Mouse (Mus musculus): Measurements from ENCODE around the gene Tfcp2. TPM values are rescaled to one million over a fixed set of nuclear protein-coding genes. Genes with fewer than 3 reads are reported as not detected.
"Not testable (repeated sequence)": the region's sequence is repeated elsewhere in the genome, so short reads cannot be mapped to it uniquely, and the experiment has no call there.

The Tfcp2 gene
- polyA plus RNA-seq, 1 experiment from 2014 or later: 10.9 TPM

- Histone ChIP-seq H3K79me2 (ENCODE audit: inconsistent target) (no peaks in the 10 kb centered on the region), H3K4me3 (ENCODE audit: inconsistent target) (no peak overlapping the region), H3K36me3 (ENCODE audit: inconsistent target) (no peaks in the 10 kb centered on the region), H3K27ac (no peak overlapping the region)
- WGBS (ENCODE audit: missing documents): 88% methylated on average over 6 of the region's 6 CpGs
Measured at GRCm38 (mm10) chr15:100576810-100577209, 25.0 kb upstream of the Tfcp2 start.

GRCm38 (mm10) chr15:100576392-100576791, 24.6 kb upstream of the Tfcp2 start:
- no peaks in the 10 kb centered on the region for H3K36me3 ChIP-seq (ENCODE audit: inconsistent target)
- H3K27ac ChIP-seq: no peak overlapping the region
- H3K4me3 ChIP-seq (ENCODE audit: inconsistent target): no peak overlapping the region
- no peaks in the 10 kb centered on the region for H3K79me2 ChIP-seq (ENCODE audit: inconsistent target)
- 88% methylated on average over 6 of the region's 6 CpGs for WGBS (ENCODE audit: missing documents)

GRCm38 (mm10) chr15:100575366-100575765, 23.6 kb upstream of the Tfcp2 start:
- H3K36me3 ChIP-seq (ENCODE audit: inconsistent target): no peaks in the 10 kb centered on the region
- H3K4me3 ChIP-seq (ENCODE audit: inconsistent target): no peak overlapping the region
- 84% methylated on average over 12 of the region's 12 CpGs for WGBS (ENCODE audit: missing documents)
- no peak overlapping the region for H3K27ac ChIP-seq
- H3K79me2 ChIP-seq (ENCODE audit: inconsistent target): no peaks in the 10 kb centered on the region

- Histone ChIP-seq H3K4me3 (ENCODE audit: inconsistent target) (no peak overlapping the region), H3K36me3 (ENCODE audit: inconsistent target) (no peaks in the 10 kb centered on the region), H3K79me2 (ENCODE audit: inconsistent target) (no peaks in the 10 kb centered on the region), H3K27ac (no peak overlapping the region)
- WGBS (ENCODE audit: missing documents): 97% methylated on average over 2 of the region's 2 CpGs
Measured at GRCm38 (mm10) chr15:100574378-100574777, 22.6 kb upstream of the Tfcp2 start.

GRCm38 (mm10) chr15:100573946-100574345, 22.1 kb upstream of the Tfcp2 start:
- H3K27ac ChIP-seq: no peak overlapping the region
- H3K4me3 ChIP-seq (ENCODE audit: inconsistent target): no peak overlapping the region
- H3K36me3 ChIP-seq (ENCODE audit: inconsistent target): no peaks in the 10 kb centered on the region
- no peaks in the 10 kb centered on the region for H3K79me2 ChIP-seq (ENCODE audit: inconsistent target)
- WGBS (ENCODE audit: missing documents): 49% methylated on average over 6 of the region's 6 CpGs

- no peaks in the 10 kb centered on the region for H3K36me3 ChIP-seq (ENCODE audit: inconsistent target)
- H3K27ac ChIP-seq: no peak overlapping the region
- no peaks in the 10 kb centered on the region for H3K79me2 ChIP-seq (ENCODE audit: inconsistent target)
- H3K4me3 ChIP-seq (ENCODE audit: inconsistent target): no peak overlapping the region
- WGBS (ENCODE audit: missing documents): 86% methylated on average over 3 of the region's 3 CpGs
Measured at GRCm38 (mm10) chr15:100569239-100569638, 17.4 kb upstream of the Tfcp2 start.

GRCm38 (mm10) chr15:100566531-100566930, 14.7 kb upstream of the Tfcp2 start:
- H3K36me3 ChIP-seq (ENCODE audit: inconsistent target): no peaks in the 10 kb centered on the region
- no peak overlapping the region for H3K4me3 ChIP-seq (ENCODE audit: inconsistent target)
- no peaks in the 10 kb centered on the region for H3K79me2 ChIP-seq (ENCODE audit: inconsistent target)
- WGBS (ENCODE audit: missing documents): 95% methylated on average over 2 of the region's 2 CpGs
- no peak overlapping the region for H3K27ac ChIP-seq

- H3K4me3 ChIP-seq (ENCODE audit: inconsistent target): no peak overlapping the region
- H3K36me3 ChIP-seq (ENCODE audit: inconsistent target): no peaks in the 10 kb centered on the region
- no peaks in the 10 kb centered on the region for H3K79me2 ChIP-seq (ENCODE audit: inconsistent target)
- 81% methylated on average over 5 of the region's 5 CpGs for WGBS (ENCODE audit: missing documents)
- H3K27ac ChIP-seq: no peak overlapping the region
Measured at GRCm38 (mm10) chr15:100557705-100558433, 6.1 kb upstream of the Tfcp2 start.

- Histone ChIP-seq H3K79me2 (ENCODE audit: inconsistent target) (no peaks in the 10 kb centered on the region), H3K27ac (no peak overlapping the region), H3K4me3 (ENCODE audit: inconsistent target) (no peak overlapping the region), H3K36me3 (ENCODE audit: inconsistent target) (no peaks in the 10 kb centered on the region)
- WGBS (ENCODE audit: missing documents): 88% methylated on average over 9 of the region's 9 CpGs
Measured at GRCm38 (mm10) chr15:100556378-100556777, 4.6 kb upstream of the Tfcp2 start.

GRCm38 (mm10) chr15:100555965-100556364, 4.2 kb upstream of the Tfcp2 start:
- 77% methylated on average over 5 of the region's 5 CpGs for WGBS (ENCODE audit: missing documents)
- H3K27ac ChIP-seq: no peak overlapping the region
- H3K4me3 ChIP-seq (ENCODE audit: inconsistent target): no peak overlapping the region
- no peaks in the 10 kb centered on the region for H3K79me2 ChIP-seq (ENCODE audit: inconsistent target)
- no peaks in the 10 kb centered on the region for H3K36me3 ChIP-seq (ENCODE audit: inconsistent target)

- Histone ChIP-seq H3K36me3 (ENCODE audit: inconsistent target) (no peaks in the 10 kb centered on the region), H3K4me3 (ENCODE audit: inconsistent target) (no peak overlapping the region), H3K27ac (no peak overlapping the region), H3K79me2 (ENCODE audit: inconsistent target) (peaks cover 11% of the 10 kb centered on the region; the same call in 1 of the 2 replicates)
- WGBS (ENCODE audit: missing documents): 94% methylated on average over 4 of the region's 4 CpGs
Measured at GRCm38 (mm10) chr15:100550280-100550679, 1.5 kb downstream of the Tfcp2 start.

- 86% methylated on average over 4 of the region's 14 CpGs for WGBS (ENCODE audit: missing documents)
- not testable (repeated sequence) for H3K36me3 ChIP-seq (ENCODE audit: inconsistent target); H3K4me3 ChIP-seq (ENCODE audit: inconsistent target); H3K27ac ChIP-seq; H3K79me2 ChIP-seq (ENCODE audit: inconsistent target)
Measured at GRCm38 (mm10) chr15:100543651-100544030, 8.2 kb downstream of the Tfcp2 start.

GRCm38 (mm10) chr15:100542876-100543650, 8.7 kb downstream of the Tfcp2 start:
- not testable (repeated sequence) for H3K27ac ChIP-seq; H3K79me2 ChIP-seq (ENCODE audit: inconsistent target); H3K4me3 ChIP-seq (ENCODE audit: inconsistent target); H3K36me3 ChIP-seq (ENCODE audit: inconsistent target)
- WGBS (ENCODE audit: missing documents): 93% methylated on average over 20 of the region's 28 CpGs

- no peak overlapping the region for H3K4me3 ChIP-seq (ENCODE audit: inconsistent target)
- no peaks in the 10 kb centered on the region for H3K36me3 ChIP-seq (ENCODE audit: inconsistent target)
- H3K79me2 ChIP-seq (ENCODE audit: inconsistent target): no peaks in the 10 kb centered on the region
- no peak overlapping the region for H3K27ac ChIP-seq
- WGBS (ENCODE audit: missing documents): 74% methylated on average over 4 of the region's 4 CpGs
Measured at GRCm38 (mm10) chr15:100541426-100541825, 10.4 kb downstream of the Tfcp2 start.

- not testable (repeated sequence) for H3K79me2 ChIP-seq (ENCODE audit: inconsistent target); H3K36me3 ChIP-seq (ENCODE audit: inconsistent target); H3K4me3 ChIP-seq (ENCODE audit: inconsistent target); H3K27ac ChIP-seq
- WGBS (ENCODE audit: missing documents): 47% methylated on average over 1 of the region's 1 CpGs
Measured at GRCm38 (mm10) chr15:100541001-100541400, 10.8 kb downstream of the Tfcp2 start.
